Mouse (Mus musculus) liver, embryonic 16.5 days (tissue): ENCODE results near the gene Eng. TPM values are rescaled to one million over a fixed set of nuclear protein-coding genes. Genes with fewer than 3 reads are reported as not detected.

Experiments
- ATAC-seq: fragments of 200-750 bp; cut with Nextera tagmentation; 2 replicates; pipeline ENCODE4 v1.8.0; 2017; ENCODE audit warnings: low read depth, mild to moderate bottlenecking, moderate number of reproducible peaks, moderate library complexity
- H3K27ac ChIP-seq: fragments of 300-500 bp; sonication (generic); 2 replicates; pipeline ENCODE4 v1.5.1; 2014; ENCODE audit warnings: mild to moderate bottlenecking, low read length
- H3K27me3 ChIP-seq: fragments of 300-500 bp; sonication (generic); 2 replicates; pipeline ENCODE4 v1.6.1; 2014; ENCODE audit warnings: low read depth, low read length, mixed read lengths; ENCODE audit not compliant: control insufficient read depth, insufficient read depth
- H3K36me3 ChIP-seq: fragments of 300-500 bp; sonication (generic); 2 replicates; pipeline ENCODE4 v1.6.1; 2014; ENCODE audit warnings: mild to moderate bottlenecking; ENCODE audit not compliant: control insufficient read depth, insufficient read depth
- H3K4me1 ChIP-seq: fragments of 300-500 bp; sonication (generic); 2 replicates; pipeline ENCODE4 v1.6.1; 2014; ENCODE audit warnings: low read depth, low read length, mixed read lengths; ENCODE audit not compliant: control insufficient read depth
- H3K4me2 ChIP-seq: fragments of 300-500 bp; sonication (generic); 2 replicates; pipeline ENCODE4 v1.6.1; 2014; ENCODE audit warnings: low read depth, low read length, mixed read lengths
- H3K4me3 ChIP-seq: fragments of 300-500 bp; sonication (generic); 2 replicates; pipeline ENCODE4 v1.5.1; 2014; ENCODE audit warnings: low read depth, mild to moderate bottlenecking, low read length
- H3K9ac ChIP-seq: fragments of 300-500 bp; sonication (generic); 2 replicates; pipeline ENCODE4 v1.6.1; 2014; ENCODE audit warnings: low read depth, low read length
- H3K9me3 ChIP-seq: fragments of 300-500 bp; sonication (generic); replicated peaks from 2 replicates; pipeline ENCODE4 v1.6.1; 2016; ENCODE audit warnings: low read length; ENCODE audit not compliant: control insufficient read depth
- WGBS: fragments of 180-500 bp; shearing (Covaris S2); extraction: QIAGEN DNeasy Blood & Tissue Kit; methylation state at CpG from one replicate; pipeline ENCODE4 v1.1.7; 2014; ENCODE audit not compliant: insufficient replicate concordance; 5-methylcytosine and 5-hydroxymethylcytosine counted together
- polyA plus RNA-seq: library from polyadenylated mRNA; unstranded; fragments of >200 nt; fragmentation: Nextera tagmentation; extraction: Ambion mirVana; gene quantifications from 2 replicates; pipeline ENCODE4 v1.2.1, GENCODE M21; 2015

Eng gene
- polyA plus RNA-seq, 1 experiment from 2014 or later, result 29.3 TPM

DNA sequence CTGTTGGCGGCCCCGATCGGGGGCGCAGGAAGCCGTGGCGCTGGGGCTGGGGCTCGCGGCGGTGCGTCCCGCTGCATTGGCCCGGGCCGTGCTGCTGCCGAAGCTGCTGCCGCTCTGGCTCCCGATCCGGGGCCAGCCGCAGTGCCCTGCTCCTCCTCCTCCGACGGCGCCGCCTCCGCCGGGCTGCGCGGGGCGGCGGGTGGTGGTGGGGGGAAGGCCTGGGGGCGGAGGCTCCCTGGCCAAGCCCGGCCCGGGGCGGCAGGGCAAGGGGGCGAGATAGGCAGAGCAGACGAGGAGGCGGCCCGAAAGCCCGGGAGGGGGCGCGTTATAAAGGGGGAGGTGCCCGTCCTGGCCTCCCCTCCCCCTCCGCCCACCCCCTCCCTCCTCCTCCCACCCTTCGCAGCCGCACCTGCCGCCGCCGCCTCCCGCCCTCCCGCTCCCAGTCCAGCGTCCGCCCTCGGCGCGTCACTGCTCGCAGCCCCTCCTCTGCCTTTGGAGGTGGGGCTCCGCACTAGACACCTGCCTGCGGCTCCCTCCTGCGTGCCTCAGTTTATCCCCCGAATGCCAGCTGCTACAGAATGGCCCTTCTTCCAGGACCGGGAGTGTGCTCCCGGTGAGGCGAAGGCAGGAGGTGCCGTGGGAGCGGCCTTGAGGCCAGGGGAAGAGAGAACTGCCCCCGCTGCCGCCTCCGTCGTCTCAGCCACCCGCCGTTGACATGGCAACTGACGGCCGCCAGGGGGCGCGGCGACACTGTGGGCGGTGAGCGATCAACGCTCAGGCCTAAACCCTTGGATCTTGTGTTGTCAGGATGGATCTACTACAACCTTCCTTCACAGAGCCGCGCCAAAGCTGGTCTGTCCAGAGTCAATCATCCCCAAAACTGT, 66.8 kb downstream of the Eng start, which contains the start of gene Cdk9:
Cdk9 (minus strand) TSS at position 143 of the 884 bp plus-strand sequence.
- peaks cover 11% of the 10 kb centered on the region for H3K36me3 ChIP-seq
- ATAC-seq, result peak; percentile 81
- peak within 1 kb of the TSS; percentile 84 for H3K4me3 ChIP-seq
- no peaks in the 10 kb centered on the region for H3K9me3 ChIP-seq
- H3K27ac ChIP-seq, result peak within 1 kb of the TSS; percentile 89
- no peaks in the 10 kb centered on the region for H3K27me3 ChIP-seq
- peaks cover 28% of the 10 kb centered on the region for H3K4me1 ChIP-seq
- peak within 1 kb of the TSS; percentile 82 for H3K9ac ChIP-seq
- under 1% methylated on average over 59 of the region's 79 CpGs for WGBS
- peak within 1 kb of the TSS; percentile 89 for H3K4me2 ChIP-seq

DNA sequence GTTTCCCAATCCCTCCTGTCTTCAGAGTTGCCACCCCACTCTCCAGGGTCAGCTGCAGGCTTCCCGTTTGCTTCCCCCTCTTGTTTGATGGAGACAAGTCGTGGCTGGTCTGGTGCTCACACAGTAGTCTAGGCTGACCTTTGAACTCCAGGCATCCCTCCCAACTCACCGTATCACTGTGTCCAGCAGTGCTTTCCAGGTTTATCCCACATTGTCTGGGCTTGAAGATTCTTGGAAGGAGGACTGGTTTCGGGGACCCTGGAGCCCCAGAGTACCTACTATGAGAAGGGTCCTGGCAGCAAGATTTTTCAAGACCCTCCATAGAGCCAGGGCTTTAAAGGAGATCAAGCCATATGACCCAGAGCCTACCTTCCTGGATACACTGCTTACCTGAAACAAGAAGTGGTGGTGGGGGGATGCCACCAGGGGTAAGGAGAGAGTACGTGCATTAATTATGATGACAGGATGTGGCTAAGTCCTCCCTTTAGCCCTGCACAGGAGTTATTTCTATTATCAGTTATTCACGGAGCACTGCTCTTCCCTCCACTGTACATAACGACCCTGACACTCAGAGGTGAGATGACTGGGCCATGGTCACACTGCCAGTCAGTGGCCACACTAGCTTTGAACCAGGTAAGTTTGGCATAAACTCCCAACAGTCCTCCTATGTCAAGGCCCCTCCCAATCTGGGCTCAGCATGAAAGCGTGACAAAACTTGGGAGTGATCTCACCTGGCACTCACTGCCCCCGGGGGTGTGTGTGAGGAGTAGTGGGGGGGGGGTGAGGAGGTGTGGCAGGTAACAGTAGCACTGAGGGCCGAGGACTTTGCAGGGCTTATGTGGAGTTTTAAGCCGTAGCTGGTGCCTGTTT, 68.0 kb downstream of the Eng start:
- H3K9me3 ChIP-seq, result no peaks in the 10 kb centered on the region
- no peak for ATAC-seq
- H3K36me3 ChIP-seq, result peaks cover 7% of the 10 kb centered on the region
- no peaks in the 10 kb centered on the region for H3K27me3 ChIP-seq
- peak overlapping the region; percentile 8; the same call in 1 of the 2 replicates for H3K9ac ChIP-seq
- H3K4me2 ChIP-seq, result no peak overlapping the region
- no peak overlapping the region for H3K4me3 ChIP-seq
- peaks cover 28% of the 10 kb centered on the region for H3K4me1 ChIP-seq
- H3K27ac ChIP-seq, result peak overlapping the region; percentile 89
- 23% methylated on average over 11 of the region's 11 CpGs for WGBS

DNA sequence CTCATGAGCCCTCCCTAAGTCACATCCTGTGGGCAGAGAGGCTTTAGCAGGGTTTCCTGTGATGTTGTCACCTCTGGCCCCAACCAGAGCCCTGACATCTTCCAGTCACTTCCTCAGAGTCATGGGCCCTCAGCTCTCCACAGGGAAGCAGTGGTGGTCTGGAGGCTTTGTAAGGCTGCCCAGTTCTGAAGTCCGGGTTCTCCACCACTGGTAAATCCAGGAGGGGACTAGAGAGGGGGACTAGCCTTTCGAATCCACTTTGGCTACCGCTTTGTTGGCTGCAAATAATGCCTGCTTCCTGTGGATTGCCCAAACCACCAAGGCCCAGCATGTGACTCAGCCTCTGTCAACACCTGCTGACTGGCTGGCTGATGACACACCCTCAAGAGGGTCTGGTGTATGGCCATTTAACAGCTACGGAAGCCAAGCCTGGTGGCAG, 68.6 kb downstream of the Eng start:
- H3K36me3 ChIP-seq, result peaks cover under 1% of the 10 kb centered on the region
- H3K9ac ChIP-seq, result no peak overlapping the region
- peak overlapping the region; percentile 89 for H3K27ac ChIP-seq
- no peak overlapping the region for H3K4me3 ChIP-seq
- H3K27me3 ChIP-seq, result no peaks in the 10 kb centered on the region
- no peak for ATAC-seq
- peaks cover 28% of the 10 kb centered on the region for H3K4me1 ChIP-seq
- no peaks in the 10 kb centered on the region for H3K9me3 ChIP-seq
- H3K4me2 ChIP-seq, result no peak overlapping the region; the same call in 1 of the 2 replicates
- WGBS, result 10% methylated on average over 4 of the region's 4 CpGs

DNA sequence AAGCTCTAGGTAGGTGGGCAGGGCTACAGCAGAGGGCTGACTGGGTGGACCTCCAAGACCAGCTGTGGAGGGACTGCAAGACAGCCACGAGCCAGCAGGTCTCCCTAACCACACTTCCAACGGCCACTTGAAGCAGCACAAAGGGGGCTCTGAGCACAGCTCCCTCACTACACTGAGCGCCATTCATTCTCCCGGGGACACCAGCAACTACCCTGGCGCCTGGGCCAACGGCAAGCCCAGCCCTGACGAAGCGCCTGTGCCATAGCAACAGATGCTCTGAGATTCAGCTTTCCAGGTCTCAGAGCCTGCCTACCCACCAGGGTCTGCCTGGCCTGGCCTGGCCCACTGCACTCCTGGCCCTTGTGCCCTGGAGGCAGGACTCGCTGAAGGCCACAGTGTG, 72.4 kb downstream of the Eng start:
- Histone ChIP-seq H3K27ac (no peak overlapping the region), H3K9ac (no peak overlapping the region), H3K9me3 (no peaks in the 10 kb centered on the region), H3K36me3 (no peaks in the 10 kb centered on the region), H3K4me1 (peaks cover 13% of the 10 kb centered on the region), H3K27me3 (no peaks in the 10 kb centered on the region), H3K4me3 (no peak overlapping the region), H3K4me2 (no peak overlapping the region)
- no peak for ATAC-seq
- WGBS, result 45% methylated on average over 9 of the region's 9 CpGs

DNA sequence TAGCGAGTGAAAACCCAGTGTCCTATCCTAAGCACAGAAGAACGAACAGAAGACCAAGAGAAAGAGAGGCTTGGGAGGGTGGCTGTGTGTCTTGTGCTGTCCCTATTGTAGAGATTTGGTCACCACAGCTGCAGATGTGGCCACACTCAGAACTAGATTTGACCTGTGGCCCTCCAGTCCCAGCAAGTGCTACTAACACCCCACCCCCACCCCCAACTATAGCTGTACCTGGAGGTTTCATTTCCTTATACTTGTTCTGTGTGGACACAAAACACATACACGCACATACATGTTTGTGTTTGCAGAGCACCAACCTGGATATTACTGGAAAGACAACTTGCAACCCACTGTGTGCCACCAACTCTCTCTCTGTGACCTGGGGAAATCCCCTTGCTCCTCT, 73.7 kb downstream of the Eng start:
- ATAC-seq, result no peak
- no peaks in the 10 kb centered on the region for H3K27me3 ChIP-seq
- 69% methylated on average over 3 of the region's 3 CpGs for WGBS
- peaks cover under 1% of the 10 kb centered on the region for H3K4me1 ChIP-seq
- no peak overlapping the region for H3K27ac ChIP-seq
- no peaks in the 10 kb centered on the region for H3K9me3 ChIP-seq
- no peak overlapping the region for H3K4me3 ChIP-seq
- no peaks in the 10 kb centered on the region for H3K36me3 ChIP-seq
- H3K4me2 ChIP-seq, result no peak overlapping the region
- H3K9ac ChIP-seq, result no peak overlapping the region

DNA sequence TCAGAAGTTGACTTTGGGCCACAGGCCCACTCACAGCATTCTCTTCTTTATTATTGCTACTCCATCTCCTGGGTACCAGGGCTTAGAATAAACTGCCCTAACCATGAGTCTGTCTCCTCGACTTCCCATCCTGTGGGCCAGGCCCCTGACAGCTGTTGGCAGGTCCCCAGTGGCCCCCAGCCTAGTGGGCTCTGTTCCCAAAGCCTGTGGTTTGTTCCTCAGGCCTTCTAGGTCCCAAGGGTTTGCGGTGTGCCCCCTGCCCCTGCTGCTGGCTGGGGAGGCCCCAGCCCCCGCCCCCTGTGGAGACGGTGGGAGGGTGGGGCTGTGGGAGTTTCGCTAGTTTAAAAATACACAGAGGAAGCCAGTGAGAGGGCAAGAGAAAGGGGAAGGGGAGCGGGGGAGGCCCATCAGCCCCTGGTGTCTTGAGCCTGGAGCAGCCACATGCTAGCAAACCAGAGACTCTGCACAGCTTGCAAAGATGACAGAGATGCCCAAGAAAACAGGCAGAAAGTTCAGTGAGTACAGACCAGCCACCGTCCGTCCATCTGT, 74.4 kb downstream of the Eng start, which contains the start of gene Sh2d3c:
Sh2d3c (plus strand) TSS at position 375 of the 549 bp plus-strand sequence.
- 14% methylated on average over 8 of the region's 8 CpGs for WGBS
- H3K4me3 ChIP-seq, result peak within 1 kb of the TSS; percentile 44
- H3K9me3 ChIP-seq, result no peaks in the 10 kb centered on the region
- H3K4me1 ChIP-seq, result no peaks in the 10 kb centered on the region; the same call in none of the 2 replicates
- peak within 1 kb of the TSS; percentile 43 for H3K4me2 ChIP-seq
- peak within 1 kb of the TSS; percentile 43; the same call in 1 of the 2 replicates for H3K9ac ChIP-seq
- no peak for ATAC-seq
- no peaks in the 10 kb centered on the region for H3K36me3 ChIP-seq
- H3K27ac ChIP-seq, result peak within 1 kb of the TSS; percentile 47
- no peaks in the 10 kb centered on the region for H3K27me3 ChIP-seq

DNA sequence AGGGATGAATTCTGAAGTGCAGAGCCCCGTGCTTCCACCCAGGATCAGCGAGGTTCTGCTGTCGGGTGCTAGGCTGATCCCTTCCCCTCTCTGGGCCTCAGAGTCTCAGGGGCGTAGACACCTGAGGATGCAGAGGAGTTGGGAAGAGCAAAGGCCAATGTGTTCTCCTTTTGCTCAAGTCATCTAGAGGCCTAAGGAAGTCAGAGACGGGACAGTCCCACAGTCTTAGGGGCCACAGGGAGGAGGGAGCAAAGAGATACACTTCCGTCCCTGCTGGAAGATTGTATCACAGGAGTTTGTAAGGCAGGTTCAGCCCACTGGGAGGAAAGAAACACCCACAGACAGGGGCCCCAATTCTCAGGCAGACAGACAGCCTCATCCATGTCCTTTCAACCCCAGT, 75.7 kb downstream of the Eng start:
- no peaks in the 10 kb centered on the region for H3K27me3 ChIP-seq
- H3K4me1 ChIP-seq, result no peaks in the 10 kb centered on the region; the same call in none of the 2 replicates
- 18% methylated on average over 6 of the region's 6 CpGs for WGBS
- no peaks in the 10 kb centered on the region for H3K36me3 ChIP-seq
- H3K4me2 ChIP-seq, result peak overlapping the region; percentile 43
- peak overlapping the region; percentile 43; the same call in 1 of the 2 replicates for H3K9ac ChIP-seq
- H3K9me3 ChIP-seq, result no peaks in the 10 kb centered on the region
- peak overlapping the region; percentile 44 for H3K4me3 ChIP-seq
- ATAC-seq, result no peak
- H3K27ac ChIP-seq, result peak overlapping the region; percentile 33; the same call in 1 of the 2 replicates

DNA sequence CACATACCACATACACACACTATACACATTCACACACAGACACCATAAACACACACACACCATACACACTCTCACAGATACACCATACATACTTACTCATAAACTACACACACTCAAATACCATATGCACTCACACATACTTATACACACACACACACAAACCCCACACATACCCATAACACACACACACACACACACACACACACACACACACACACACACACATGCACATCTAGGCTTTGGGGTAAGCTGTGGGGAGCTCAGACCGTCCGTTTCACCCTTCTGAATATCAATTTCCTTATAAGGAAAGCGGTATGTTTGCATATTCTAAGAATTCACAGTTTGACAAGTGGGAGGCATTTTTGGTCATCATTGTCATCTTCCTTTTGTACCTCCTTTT, 76.2 kb downstream of the Eng start:
- WGBS, result 43% methylated on average over 3 of the region's 3 CpGs
- no peaks in the 10 kb centered on the region for H3K36me3 ChIP-seq
- H3K4me3 ChIP-seq, result peak overlapping the region; percentile 44; the same call in 1 of the 2 replicates
- H3K9me3 ChIP-seq, result no peaks in the 10 kb centered on the region
- no peak overlapping the region for H3K9ac ChIP-seq
- H3K4me2 ChIP-seq, result peak overlapping the region; percentile 24; the same call in 1 of the 2 replicates
- no peaks in the 10 kb centered on the region; the same call in none of the 2 replicates for H3K4me1 ChIP-seq
- no peak for ATAC-seq
- no peak overlapping the region for H3K27ac ChIP-seq
- H3K27me3 ChIP-seq, result no peaks in the 10 kb centered on the region
